Mouse (Mus musculus): ENCODE measurements around the gene Slc52a3.
A peak's percentile ranks its signal among the peaks of the same experiment; 100 is the strongest.
"Not testable (repeated sequence)": the region's sequence is repeated elsewhere in the genome, so short reads cannot be mapped to it uniquely, and the experiment has no call there.

Slc52a3 gene

GRCm38 (mm10) chr2:151973595-151974562 lies 22.4 kb upstream of the Slc52a3 start:
- DNase-seq, result peak; percentile 90

GRCm38 (mm10) chr2:151975295-151975694 lies 21.0 kb upstream of the Slc52a3 start:
- no peak for DNase-seq

DNA sequence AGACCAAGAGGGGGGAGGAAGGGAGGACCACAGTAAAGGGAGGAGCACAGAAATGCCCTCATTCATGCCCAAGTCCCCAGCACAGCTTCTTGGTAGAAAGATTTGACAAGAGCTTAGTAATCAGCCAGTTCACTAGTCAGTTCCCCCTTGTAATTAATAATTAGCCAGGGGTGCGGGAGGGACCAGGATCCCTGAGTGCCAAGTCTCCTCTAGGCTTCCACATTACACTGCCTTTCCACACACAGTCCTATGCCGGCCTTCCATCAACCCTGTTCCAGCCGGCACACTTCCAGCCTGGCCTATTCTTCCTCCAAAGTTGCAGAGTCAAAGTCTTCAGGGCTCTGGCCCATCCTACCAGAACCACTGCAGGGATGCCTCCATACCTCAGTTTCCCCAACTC lies 20.2 kb upstream of the Slc52a3 start:
- DNase-seq, result no peak

DNA sequence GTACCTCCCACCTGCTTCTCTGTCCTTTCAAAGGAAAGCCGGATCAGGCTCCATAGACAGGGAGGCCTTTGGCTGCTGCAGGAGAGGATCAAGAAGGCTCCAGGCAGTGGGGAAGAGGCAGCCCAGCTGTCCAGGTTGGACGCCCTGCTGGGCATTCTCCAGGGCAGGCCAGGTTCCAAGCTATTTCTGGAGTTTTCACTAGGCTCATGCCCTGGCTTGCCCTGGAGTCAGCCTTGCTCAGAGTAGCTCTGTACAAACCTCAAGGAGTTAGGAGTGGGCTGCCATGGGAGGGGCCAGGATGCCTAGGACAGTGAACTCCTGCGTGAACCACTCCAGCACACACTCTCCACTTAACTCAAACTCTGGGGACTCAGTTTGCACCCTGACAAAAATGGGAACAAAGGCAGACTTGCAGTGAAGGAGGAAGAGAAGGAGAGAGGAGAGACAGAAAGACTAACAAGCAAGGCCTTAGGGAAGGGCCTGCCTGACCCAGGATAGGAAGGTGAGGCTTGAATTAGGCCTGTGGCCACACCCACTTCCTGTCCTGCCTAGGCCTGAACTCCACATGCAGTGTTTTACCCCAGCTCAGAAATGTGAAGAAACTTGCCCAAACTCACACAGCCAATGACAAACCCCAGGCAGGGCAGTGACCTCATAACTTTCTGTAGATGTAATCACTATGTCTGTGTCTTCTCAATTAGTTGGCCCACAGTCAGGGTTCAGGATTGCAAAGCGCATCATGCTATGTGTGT lies 18.4 kb upstream of the Slc52a3 start:
- DNase-seq, result peak; percentile 60

GRCm38 (mm10) chr2:151978494-151978893 lies 17.8 kb upstream of the Slc52a3 start:
- no peak for DNase-seq

DNA sequence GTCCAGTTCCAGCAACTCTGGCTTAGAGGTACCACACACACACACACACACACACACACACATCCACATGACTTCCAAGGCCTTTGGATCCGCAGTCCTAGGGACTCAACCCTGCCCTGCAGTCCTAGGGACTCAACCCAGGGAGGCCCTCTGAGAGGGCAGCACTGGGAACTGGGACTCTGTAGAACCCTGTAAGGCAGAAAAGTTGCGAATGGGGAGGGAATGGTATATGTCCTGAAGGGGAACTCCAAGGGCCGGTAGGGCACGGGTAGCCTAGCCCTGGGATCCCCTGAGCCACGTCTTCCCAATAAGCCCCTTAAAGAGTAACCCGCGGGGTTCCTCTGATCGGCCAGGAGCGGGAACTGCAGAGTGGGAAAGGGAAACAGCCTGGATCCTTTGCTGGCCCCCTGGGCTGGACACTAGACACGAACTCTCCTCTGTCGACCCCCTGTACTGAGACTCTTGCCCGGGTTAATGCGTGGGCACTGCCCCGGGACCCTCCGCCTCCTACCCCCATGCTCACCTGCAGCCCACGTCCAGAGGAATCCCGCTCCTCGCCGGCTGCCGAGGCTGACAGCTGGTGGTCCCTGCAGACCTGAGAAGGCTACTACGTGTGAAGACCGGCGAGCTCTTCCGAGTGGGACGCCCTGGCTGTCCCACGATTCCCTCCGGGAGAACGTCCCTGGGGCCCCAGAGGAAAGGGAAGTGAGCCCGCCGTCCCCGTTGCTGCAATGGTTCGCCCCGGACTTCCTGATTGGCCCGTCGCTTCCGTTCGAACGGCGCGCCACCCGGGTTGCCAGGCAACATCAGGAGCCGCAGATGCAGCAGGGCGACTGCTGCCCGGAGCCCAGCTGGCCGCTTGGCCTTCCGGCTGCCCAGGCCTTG lies 16.6 kb upstream of the Slc52a3 start, which contains the start of gene Fam110a:
Gene Fam110a (minus strand): TSS at position 750 of the 885 bp plus-strand sequence.
- peak; percentile 98 for DNase-seq

DNA sequence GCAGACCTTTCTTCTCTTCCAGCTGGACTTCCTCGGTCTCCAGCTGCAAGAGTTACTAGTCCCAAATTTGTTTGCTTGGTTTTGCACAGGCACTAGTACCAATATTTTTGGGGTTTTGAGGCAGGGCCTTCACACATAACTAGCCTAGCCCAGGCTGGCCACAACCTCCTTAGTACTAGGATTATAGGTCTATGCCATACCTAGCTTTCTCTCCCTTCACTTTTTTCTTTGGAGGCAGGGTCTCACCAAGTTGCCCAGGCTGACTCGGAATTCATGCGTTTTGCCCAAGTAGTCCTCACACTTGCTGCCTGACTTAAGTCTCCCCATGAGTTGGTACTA lies 16.0 kb upstream of the Slc52a3 start:
- DNase-seq, result no peak

DNA sequence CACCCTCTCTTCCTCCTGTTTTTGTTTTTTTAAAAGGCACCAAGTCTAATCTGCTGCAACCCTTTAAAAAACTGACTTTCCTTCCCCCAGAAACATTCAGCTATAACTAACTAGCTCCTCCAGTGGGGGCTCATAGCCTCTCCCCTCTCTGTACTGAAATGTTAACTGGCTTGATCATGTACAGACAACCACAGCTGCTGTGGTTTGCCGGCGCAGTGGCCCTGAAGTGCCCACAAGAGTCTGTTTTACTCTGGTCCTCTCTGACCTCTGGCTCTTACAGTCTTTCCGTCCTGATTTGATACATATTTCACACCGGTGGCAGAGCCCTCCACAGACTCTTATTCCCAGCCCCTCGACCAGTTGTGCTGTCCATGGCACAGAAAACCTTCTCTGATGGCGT lies 15.0 kb upstream of the Slc52a3 start:
- DNase-seq, result no peak

DNA sequence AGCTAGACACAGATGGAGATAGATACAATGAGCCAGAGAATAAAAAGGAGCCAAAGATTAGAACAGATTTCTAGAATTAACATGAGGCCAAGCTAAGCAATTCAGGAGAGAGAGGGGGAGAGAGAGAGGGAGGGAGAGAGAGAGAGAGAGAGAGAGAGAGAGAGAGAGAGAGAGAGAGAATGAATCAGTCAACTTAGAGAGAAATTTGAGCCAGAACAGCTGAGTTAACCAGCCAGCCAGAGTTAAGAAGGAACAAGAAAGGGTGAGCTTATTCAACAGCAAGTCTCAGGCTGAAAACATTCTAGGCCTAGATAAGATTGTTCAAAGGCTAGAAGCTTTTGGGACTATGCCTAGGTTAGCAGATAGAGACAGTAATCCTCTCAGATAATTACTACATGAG lies 13.8 kb upstream of the Slc52a3 start:
- DNase-seq, result no peak

DNA sequence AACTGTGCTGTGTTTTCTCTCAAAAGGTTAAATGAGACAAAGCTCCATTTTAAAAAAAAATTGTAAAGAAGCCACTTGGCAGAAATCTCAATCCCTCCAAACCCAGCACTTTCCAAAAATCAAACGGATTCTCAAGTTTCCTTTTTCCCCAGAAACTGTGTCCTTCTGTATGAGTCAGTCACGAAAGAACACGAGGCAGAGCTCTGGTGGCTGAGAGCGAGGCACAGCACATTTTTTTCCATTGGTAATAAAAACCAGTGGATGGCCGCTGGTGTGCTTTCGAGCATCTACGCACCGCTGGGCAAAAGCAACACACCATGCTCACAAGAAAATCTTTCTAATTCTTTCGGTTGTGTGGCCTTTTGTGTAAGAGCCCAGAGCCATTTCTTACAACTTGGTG lies 12.3 kb upstream of the Slc52a3 start:
- no peak for DNase-seq

GRCm38 (mm10) chr2:151985426-151986172 lies 10.7 kb upstream of the Slc52a3 start:
- no peak for DNase-seq

DNA sequence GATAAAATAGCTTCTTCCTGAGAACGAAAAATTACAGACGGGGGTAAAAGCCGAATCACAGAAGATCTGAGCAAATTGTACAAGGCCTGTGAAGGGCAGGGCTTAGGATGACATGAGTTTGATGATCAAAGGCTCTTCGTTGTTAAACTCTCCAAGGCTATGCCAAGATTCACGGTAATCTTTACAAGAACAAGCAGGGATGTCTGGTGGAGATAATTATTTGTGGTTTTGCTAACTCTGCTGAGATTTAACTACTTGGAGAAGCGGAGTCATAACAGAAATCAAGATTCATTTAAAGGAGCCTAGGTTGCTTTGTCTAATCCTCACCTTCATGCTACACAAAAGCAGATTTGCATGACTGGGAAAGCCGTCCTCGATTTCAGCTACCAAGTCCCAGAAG lies 9.4 kb upstream of the Slc52a3 start:
- DNase-seq, result no peak

GRCm38 (mm10) chr2:151988978-151989377 lies 7.3 kb upstream of the Slc52a3 start:
- DNase-seq, result no peak

- DNase-seq, result no peak
Observed at GRCm38 (mm10) chr2:151990985-151991394, 5.3 kb upstream of the Slc52a3 start.

GRCm38 (mm10) chr2:151991446-151991845 lies 4.9 kb upstream of the Slc52a3 start:
- no peak for DNase-seq

GRCm38 (mm10) chr2:151994350-151995122 lies 1.8 kb upstream of the Slc52a3 start:
- DNase-seq, result peak; percentile 90

DNA sequence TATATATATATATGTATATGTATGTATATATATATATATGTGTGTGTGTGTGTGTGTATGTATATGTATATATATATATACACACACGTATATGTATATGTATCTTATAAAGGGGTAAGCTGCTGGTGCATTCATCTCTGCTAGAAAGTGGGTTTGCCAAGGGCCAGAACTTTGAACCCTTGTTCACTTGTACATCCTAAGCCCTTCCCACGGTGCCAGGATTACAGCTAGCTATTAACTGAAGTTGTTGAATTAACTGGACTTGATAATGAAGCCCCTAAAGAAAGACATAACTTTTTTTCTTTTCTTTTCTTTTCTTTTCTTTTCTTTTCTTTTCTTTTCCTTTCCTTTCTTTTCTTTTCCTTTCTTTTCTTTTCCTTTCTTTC lies 872 bp downstream of the Slc52a3 start:
- not testable (repeated sequence) for DNase-seq

GRCm38 (mm10) chr2:151997776-151998504 lies 1.6 kb downstream of the Slc52a3 start:
- no peak for DNase-seq

GRCm38 (mm10) chr2:151998505-151998899 lies 2.2 kb downstream of the Slc52a3 start:
- DNase-seq, result peak; percentile 47

DNA sequence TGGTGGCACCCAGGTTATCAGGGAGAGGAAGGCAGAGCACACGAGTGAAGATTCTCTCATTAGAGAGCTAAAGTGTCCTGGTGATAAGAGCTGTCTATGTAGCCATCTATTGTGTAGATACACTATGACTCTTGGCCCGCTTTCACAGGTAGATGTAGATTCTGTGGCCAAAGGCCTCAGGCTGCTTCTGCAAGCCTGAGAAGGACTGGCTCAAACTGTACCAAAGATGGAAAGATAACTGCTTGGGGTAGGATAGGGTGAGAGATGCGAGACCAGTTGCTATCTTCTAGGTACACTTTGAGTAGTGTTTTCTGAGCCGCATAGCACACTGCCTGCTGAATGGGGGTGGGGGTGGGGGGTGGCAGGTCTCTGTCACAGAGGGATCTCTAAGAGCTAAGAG lies 2.6 kb downstream of the Slc52a3 start:
- no peak for DNase-seq

Data from lung, postnatal 36 days (tissue).